Mouse (Mus musculus) lung, postnatal 0 days (tissue): ENCODE results near the gene Zfp961.

Source experiments
- CTCF ChIP-seq: IDR thresholded peaks from 2 replicates; pipeline ENCODE4 v1.5.1; 2016; ENCODE audit warnings: antibody characterized with exemption, mild to moderate bottlenecking
- EP300 ChIP-seq: IDR thresholded peaks from 2 replicates; pipeline ENCODE4 v1.6.1; 2016; ENCODE audit warnings: antibody characterized with exemption, mild to moderate bottlenecking, control low read depth

DNA sequence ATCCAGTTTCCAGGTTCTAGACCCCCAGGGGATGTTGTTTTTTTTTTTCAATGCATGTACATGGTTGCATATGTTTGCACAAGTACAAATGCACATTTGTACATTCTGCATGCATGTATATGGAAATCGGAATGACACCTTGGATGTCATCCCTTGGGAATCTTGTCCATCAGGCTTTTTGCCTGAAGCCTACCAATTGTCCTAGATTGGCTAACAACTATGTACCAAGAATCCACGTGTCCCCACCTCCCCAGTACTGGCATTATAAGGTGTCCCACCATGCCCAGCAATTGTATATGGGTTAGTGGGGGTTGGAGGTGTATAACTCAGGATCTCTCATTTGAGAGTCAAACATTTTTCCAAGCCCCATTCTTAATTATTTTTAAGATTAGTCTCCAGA is 38.6 kb upstream of the Zfp961 start:
- TF ChIP-seq CTCF (no peak), EP300 (no peak)
